Mouse (Mus musculus) MEL (cell line): ENCODE measurements at regions not wholly inside any gene's neighbourhood (a gene's known extent, or its start where the extent isn't known, plus 50 kb on each side); places are given as distances from the start of the nearest gene placed in this dataset.

Source experiments
- CHD2 ChIP-seq: IDR thresholded peaks from 2 replicates; pipeline ENCODE4 v1.6.1; 2011; ENCODE audit warnings: low read length, improper control_type of control experiment
- CTCF ChIP-seq, 3 experiments: IDR thresholded peaks in 2 of 3; conservative IDR thresholded peaks in 1 of 3; 2 replicates each; pipeline ENCODE4 v1.5.1; 2011 to 2012; ENCODE audit warnings: low read length in 3 of 3, low read depth in 2 of 3, mild to moderate bottlenecking in 2 of 3, improper control_type of control experiment in 1 of 3, inconsistent platforms in 1 of 3, mixed read lengths in 1 of 3, moderate library complexity in 1 of 3; ENCODE audit not compliant: control insufficient read depth in 1 of 3, insufficient read depth in 1 of 3, poor library complexity in 1 of 3, severe bottlenecking in 1 of 3
- GATA1 ChIP-seq: IDR thresholded peaks from 2 replicates; pipeline ENCODE4 v1.6.1; 2011; ENCODE audit warnings: low read depth, low read length, improper control_type of control experiment
- POLR2A ChIP-seq, 2 experiments: IDR thresholded peaks; 2 replicates each; pipeline ENCODE4 v1.6.1; 2011 to 2012; ENCODE audit warnings: low read length in 2 of 2, mild to moderate bottlenecking in 2 of 2, control low read depth in 1 of 2, improper control_type of control experiment in 1 of 2, low read depth in 1 of 2, moderate library complexity in 1 of 2; ENCODE audit not compliant: control insufficient read depth in 1 of 2, insufficient read depth in 1 of 2, poor library complexity in 1 of 2
- UBTF ChIP-seq: IDR thresholded peaks from 2 replicates; pipeline ENCODE4 v1.6.1; 2012; ENCODE audit warnings: low read depth, mild to moderate bottlenecking, inconsistent platforms, low read length, improper control_type of control experiment, moderate library complexity, borderline replicate concordance; ENCODE audit not compliant: insufficient read depth

DNA sequence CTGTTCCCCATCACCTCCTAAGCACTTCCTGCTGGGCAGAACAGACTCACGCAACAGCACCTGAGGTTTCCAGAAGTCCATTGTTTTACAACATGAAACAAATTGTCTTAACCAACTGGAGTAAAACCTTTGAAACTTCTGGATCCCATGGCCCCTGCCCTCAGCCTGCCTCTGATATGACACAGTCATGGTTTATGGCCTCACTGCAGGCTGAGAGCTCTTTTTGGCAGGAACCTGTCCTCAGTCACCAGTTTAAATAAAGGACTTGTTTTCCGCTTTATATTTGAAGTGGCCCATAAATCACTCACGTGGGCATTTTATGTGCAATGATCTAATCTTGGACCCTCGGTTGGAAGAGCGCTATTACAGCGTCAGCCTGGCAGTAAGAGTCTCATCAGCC, 388.5 kb upstream of the Atp11b start:
- TF ChIP-seq POLR2A (IDR thresholded peaks at IDR 0.05; ENCODE audit: control insufficient read depth in 1 of 2, insufficient read depth in 1 of 2, low read depth in 1 of 2, low read length in 2 of 2, poor library complexity in 1 of 2) = no peak
- TF ChIP-seq CTCF (IDR thresholded peaks at IDR 0.05 in 2 of 3, conservative IDR thresholded peaks at IDR 0.05 in 1 of 3; ENCODE audit: control insufficient read depth in 1 of 3, insufficient read depth in 1 of 3, low read depth in 2 of 3, low read length in 3 of 3, poor library complexity in 1 of 3, severe bottlenecking in 1 of 3) = no peak
- no peak for TF ChIP-seq CHD2
- TF ChIP-seq UBTF = no peak
- TF ChIP-seq GATA1 = no peak
